Mouse (Mus musculus) mouse trophoblast stem cell (cell line): ENCODE measurements around the gene Efhd2.

ENCODE experiments used
- in situ Hi-C, 2 experiments: fragments of 300-500 bp; cut with MseI, MboI; formaldehyde crosslinking; loops; 2 replicates in 1 of 2; 3 replicates in 1 of 2; pipeline ENCODE4 v1.15.1; 2025

Efhd2 gene

DNA sequence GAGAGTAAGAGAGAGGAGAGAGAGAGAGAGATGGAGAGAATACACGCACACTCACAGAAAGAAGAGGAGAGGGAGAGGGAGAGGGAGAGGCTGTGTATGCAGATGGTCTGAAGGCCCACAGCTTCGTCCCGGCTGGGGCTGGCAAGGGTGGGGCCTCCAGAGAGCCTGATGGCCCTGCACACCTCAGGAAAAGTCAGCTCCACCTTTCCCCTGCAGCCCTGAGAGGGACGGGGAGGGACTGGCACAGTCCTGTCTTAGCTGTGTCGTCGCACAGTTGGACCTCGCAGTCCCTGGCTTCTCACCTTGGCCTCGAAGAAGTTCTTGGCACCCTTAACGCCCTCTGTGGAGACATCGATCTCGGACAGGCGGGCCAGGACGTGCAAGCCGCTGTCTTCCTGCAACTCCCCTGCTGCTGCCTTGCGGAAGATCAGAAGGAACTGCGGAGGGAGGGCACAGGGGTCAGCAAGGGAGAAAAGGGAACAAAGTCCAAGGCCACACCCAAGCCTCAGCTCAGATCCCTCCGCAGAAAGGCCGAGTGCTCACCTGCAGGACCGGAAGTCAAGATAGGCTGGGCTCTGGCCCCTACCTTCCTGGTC, 14.4 kb downstream of the Efhd2 start:
- in situ Hi-C loops: no loop called here

DNA sequence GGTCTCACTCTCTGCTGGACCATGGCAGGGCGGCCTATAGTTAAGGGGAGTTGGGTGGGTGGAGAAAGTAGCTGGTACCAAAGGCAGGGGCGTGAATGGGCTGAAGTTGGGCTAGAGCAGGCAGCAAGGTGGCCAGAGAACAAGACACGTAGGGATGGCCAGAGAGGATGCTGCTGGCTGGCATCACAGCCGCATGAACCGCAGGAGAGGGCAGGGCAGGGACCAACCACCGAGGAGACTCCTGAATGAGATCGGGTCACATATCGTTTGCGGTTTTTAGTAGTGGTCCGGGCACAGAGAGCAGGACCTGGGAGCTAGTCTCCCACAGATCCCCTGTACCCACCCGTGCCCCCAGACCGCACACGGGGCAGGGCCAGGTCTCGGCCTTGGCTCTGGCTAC, 15.4 kb downstream of the Efhd2 start:
- in situ Hi-C loops: loop anchor here (5.0 kb wide), 2 partner anchors 98 to 103 kb away; no protein-coding TSS in a partner anchor

DNA sequence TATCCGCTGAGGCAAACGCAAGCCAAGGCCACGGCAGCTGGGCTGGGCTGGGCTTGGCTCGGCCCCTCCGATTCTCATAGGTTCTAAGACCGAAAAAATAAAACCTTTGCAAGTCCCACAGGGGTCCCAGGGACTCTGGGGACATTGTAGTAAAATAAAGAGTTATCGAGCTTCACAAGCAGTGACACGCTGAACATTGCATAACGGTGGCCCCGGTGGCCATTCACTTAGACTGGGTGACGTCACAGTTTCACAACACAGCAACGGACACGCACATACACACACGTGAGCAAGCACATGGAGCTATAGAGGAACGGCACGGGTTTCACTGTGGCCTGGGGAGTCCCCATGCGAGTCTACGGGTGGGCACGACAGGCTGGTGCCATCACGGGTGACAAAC, 16.2 kb downstream of the Efhd2 start:
- in situ Hi-C loops: loop anchor here (5.0 kb wide), 2 partner anchors 99 to 104 kb away; no protein-coding TSS in a partner anchor

DNA sequence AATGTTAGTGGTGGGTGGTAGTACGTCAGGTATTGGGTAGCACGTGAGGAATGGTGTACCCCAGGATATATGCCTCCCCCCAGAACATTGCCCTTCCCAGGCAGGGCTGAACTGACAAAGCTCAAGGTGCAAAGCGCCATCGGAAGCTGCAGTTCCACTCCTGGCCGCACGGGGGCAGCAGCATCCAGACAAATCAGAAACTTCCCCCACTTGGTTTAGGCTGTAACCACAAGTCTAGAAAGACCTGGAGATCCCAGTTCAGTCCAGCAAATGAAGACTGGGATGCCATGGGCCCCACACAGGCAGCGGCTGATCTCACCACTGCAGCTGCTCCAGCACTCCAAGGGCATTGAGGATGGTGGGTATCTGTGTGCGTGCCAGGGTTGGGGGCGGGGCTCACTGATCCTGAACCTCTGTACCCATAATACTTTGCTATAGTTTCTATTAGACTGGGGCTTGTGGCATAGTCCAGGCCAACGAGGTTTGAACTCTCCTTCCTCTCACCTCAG, 17.2 kb downstream of the Efhd2 start:
- in situ Hi-C loops: loop anchor here (5.0 kb wide), 2 partner anchors 100 to 105 kb away; no protein-coding TSS in a partner anchor

DNA sequence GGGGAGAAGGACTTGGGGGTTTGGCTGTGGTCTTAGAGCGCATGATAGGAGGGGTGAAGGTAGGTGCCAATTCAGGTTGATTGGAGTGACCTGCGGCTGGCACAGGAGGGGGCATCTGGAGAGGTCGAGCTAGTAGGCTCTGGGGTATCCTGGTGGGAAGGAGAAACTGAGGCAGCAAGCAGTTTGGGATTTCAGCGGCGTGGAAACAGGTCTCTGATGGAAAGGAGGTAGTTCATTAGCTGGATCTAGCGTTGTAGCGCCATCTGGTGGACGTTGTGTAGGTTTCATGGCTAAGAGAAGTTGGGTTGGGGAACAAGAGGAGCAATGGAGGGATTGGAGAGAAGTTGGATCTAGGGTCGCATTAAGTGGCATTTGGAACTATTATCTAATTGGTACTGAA, 21.3 kb downstream of the Efhd2 start:
- in situ Hi-C loops: no loop called here

GRCm38 (mm10) chr4:141845999-141846398, 28.7 kb downstream of the Efhd2 start, which contains the start of gene Ctrc:
Gene Ctrc (minus strand): TSS chr4:141846359.
- in situ Hi-C loops: no loop called here

DNA sequence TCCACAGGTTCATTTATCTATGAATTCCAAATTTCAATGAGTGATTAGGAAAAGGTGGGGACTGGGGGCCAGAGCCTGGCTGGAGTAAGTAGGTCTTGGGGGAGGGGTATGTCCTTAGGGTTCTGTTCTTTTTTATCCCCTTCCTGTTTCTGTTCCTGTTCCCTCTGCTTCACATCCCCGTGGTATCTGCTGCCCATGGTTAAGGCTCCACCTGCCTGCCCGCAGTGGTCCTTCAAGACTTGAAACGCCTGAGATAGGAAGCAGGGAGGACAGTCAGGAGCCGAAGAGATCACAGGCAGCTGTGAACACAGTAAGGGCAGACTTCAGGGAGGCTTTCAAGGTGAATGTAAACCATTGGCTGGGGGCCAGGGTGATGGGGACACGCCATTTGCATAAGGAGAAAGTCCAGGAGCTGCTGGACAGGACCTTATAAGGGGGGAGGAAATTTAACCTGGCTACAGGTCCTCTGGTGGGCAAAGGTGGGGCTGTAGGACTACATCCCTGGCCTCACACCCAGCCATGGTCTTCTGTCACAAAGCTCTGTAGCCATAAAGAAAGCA, 40.1 kb downstream of the Efhd2 start:
- in situ Hi-C loops: no loop called here

DNA sequence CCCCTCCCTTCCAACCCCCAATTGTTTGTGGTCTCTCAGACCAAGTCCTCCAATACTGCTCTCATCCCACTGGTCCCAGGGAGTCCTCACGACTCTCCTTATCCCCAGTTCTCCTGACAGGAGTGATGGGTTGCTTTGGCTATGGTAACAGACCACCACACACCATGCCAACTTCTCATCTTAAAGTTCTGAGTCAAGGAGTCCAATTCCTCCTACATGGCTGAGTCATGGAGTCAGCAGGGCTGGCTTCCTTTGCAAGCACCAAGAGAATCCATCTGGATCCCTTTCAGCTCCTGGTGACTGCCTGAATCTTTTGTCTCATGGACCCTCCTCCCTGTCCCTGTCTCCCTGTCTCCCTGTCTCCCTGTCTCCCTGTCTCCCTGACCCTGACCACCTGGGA, 40.8 kb downstream of the Efhd2 start:
- in situ Hi-C loops: no loop called here

DNA sequence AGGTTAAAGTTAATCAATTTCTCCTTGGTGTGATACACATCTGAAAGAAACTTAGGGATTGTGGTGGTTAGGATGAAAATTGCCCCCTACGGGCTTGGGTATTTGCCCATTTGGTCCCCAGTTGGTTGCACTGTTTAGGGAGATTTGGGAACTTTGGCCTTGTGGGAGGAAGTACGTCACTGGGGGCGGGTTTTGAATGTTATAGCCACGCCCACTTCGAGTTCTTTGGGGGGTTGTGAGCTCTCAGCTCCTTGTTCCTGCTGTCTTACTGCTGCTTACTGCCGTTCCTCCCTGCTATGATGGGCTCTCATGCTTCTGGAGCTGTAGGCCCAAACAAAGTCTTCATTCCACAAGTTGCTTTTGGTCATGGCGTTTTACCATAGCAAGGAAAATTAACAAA, 43.4 kb downstream of the Efhd2 start:
- in situ Hi-C loops: no loop called here

- in situ Hi-C loops: no loop called here
Observed at GRCm38 (mm10) chr4:141830381-141830780, 44.3 kb downstream of the Efhd2 start.

GRCm38 (mm10) chr4:141828177-141828576, 46.5 kb downstream of the Efhd2 start:
- in situ Hi-C loops: no loop called here

DNA sequence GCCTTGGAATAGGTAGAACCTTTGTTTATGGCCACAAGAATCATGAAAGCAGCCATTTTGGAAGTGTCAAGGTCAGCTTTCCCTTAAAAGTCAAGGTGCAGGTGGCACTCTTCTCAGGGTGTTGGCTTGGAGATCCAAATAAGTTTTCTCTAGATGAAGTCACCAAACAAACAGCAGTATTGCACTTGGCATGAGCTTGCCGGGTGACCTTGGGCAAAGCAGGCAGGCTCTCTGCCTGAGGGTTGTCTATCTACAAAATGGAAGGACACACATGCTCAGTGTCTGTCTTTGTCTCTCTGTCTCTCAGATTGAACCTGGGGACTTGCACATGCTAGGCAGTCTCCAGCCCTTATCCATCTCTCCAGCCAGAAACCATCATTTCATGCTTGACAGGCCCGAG, 47.3 kb downstream of the Efhd2 start:
- in situ Hi-C loops: no loop called here

DNA sequence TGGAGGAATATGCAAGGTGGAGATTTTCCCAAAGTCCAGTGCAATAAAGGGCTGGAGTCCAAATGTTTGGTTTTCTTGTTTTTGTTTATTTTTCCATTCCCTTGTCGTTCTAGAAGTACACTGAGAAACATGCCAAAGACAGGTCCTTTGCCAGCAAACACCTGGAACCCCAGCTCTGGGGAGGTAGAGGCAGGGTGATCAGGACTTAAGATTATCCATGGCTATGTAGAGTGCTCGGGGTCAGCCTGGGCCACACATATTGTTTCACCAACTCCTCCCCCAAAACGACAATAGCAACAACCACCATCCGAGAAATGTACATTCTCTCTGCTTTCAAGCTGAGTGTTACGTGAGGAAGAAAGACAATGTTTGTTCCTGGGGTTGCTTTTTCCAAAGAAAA, 48.7 kb downstream of the Efhd2 start, which contains the start of gene Cela2a:
TSS of gene Cela2a (minus strand) at position 101 of the 400 bp plus-strand sequence.
- in situ Hi-C loops: no loop called here

- in situ Hi-C loops: no loop called here
Observed at GRCm38 (mm10) chr4:141822979-141823378, 51.7 kb downstream of the Efhd2 start.

GRCm38 (mm10) chr4:141822089-141822488, 52.6 kb downstream of the Efhd2 start:
- in situ Hi-C loops: no loop called here

DNA sequence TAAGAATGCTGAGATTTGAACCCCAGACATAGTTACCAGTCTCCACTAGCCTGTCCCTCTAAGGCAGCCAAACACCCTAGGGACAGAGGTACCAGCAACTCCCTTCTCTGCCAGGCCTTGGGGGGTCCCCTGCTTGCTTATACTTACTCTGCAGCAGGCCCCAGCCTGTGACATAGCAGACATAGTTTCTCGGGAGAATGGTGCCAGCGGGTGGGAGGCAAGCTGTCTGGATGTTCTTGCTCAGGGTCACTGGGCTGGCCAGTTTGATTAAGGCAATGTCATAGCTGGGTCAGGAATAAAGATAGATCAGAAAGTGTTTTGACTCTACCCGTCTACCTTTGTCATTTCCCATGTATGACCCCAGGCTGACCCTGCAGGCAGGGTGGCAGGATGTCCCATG, 53.5 kb downstream of the Efhd2 start:
- in situ Hi-C loops: no loop called here

DNA sequence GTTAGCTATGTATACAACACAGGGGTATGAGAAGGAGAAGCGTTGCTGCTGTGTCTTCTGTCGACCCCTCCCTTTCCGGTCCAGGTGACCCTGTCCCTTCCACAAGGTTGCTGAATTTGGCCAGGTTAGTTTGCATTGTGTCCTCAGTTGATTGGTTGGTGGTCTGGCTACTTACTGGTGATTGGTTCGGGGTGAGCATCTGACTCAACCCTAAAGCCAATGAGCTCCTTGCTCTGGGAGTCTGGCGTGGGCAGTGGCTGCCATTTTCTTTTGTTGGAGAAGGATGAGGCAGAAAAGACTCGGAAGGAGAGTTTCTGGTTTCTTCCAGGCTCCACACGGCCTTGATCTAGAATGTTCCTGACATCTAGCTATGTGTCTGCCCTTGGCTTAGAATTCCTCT, 55.4 kb downstream of the Efhd2 start:
- in situ Hi-C loops: no loop called here

DNA sequence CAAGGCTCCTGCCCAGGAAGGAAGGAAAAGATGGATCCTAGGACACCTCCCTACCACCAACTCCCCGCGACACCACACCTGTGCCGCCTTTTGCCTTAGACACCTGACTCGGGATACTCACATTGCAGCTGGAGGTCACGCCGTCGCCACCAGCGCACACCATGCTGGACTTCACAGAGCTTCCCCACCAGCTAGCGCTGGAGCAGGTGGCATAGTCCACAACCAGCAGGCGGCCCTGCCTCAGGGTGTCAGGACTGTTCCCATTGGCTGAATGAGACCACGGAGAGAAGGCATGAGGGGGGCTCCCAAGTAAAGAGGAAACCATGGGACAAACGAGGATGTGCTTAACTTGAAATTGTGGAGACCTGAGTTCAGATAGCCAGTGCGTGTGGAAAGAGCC, 55.9 kb downstream of the Efhd2 start:
- in situ Hi-C loops: no loop called here

DNA sequence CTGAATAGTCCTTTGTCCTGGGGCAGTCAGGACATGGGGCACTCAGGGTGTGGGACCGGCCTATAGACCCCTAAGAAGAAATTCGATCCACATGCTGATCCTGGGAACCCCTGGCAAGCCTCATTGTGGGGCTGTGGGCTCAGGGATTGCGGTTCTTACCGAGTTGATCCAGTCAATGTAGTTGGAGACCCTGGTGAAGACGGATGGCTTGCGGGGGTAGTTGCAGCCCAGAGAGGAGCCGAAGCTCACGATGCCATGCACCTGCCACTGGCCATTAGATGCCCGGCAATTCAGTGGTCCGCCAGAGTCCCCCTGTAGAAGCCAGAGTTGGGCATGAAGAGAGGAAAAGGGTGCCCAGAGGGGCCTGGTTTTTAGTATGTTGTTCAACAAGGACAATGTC, 57.0 kb downstream of the Efhd2 start:
- in situ Hi-C loops: no loop called here

DNA sequence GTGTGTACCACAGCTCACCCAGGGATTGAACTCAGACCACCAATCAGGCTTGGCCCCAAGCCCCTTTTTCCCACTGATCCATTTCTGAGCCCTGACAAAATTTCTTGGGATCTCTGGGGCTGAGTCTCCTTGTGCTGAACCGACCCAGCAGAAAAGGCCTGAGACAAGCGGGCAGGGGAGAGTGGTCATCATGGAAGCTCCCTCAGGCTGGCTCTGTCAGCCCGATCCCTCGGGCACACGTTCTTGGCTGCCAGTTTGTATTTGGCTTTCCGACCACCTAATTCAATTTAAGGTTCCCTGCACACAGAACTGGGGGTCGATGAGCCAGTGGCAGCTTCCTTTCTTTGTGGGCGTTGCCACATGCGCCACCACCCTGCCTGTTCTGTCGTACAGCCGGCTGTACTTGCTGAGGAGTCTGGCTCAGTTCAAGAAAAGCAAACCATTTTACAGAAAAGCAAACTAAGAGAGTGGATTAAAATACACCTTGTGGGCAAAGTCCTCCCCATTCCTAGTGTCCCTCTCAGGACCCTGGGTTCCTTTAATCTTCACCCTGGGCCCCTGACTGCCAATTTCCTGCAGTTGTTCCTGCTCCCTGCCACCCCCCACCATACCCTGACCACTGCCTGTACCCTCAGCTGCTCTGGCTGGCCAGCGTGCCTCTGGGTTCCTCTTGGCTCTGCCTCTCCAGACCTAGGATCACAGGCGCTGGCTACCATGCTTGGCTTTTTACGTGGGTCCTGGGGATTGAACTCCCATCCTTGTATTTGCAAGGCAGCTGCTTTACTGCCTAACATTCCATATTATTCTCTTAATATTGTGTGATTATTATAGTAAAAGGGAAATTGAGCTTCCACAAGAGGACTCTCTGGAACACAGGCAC, 57.7 kb downstream of the Efhd2 start:
- in situ Hi-C loops: no loop called here

DNA sequence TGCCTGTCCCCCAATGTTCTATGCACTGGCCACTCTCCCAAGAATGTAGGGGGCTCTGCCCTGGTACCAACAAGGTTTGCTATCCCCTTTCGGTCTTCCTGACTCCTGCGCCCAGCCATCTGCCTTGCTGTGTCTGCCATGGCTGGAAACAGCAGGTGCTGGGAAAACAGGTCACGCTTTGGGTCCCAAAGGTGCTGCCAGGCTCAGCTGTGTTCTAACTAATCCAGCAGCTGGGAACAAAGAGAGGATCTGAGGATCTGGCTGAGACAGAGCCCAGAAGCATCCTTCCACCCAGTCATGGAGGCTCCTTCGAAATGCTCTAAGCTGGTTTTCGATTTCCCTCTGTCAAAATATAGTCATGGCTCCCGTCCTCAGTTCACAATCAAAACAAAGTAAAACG, 58.5 kb downstream of the Efhd2 start:
- in situ Hi-C loops: no loop called here

- in situ Hi-C loops: no loop called here
Observed at GRCm38 (mm10) chr4:141811375-141811774, 63.3 kb downstream of the Efhd2 start.
